Mouse (Mus musculus): ENCODE measurements around the gene Slc17a7. TPM values are rescaled to one million over a fixed set of nuclear protein-coding genes. Genes with fewer than 3 reads are reported as not detected.
"Not testable (repeated sequence)": the region's sequence is repeated elsewhere in the genome, so short reads cannot be mapped to it uniquely, and the experiment has no call there.

The Slc17a7 gene
- polyA plus RNA-seq, 1 experiment = 34.1 TPM

DNA sequence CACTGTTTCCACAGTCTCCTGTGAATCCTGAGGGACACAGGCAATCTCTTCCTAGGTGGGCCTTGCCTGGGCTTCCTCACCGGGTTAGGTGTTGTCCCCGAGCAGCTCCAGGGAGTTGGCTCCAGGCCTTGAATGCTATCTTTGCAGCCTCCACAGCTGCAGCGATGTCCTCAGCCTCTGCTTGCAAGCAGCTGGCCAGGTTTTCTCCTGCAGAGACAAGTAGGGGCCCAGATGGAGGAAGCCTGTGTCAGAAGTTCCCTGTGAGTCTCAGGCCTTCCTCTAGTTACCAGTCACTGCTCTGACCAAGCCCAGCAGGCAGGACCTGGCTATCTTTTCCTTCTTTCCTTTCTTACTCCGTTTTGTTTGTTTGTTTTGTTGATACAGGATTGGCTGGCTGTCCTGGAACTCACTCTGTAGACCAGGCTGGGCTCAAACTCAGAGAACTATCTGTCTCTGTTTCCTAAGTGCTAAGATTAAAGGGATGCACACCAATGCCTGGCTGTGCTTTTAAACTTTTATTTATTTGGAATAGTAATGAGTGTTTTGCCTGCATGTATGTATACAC is 15.1 kb upstream of the Slc17a7 start:
- no peaks in the 10 kb centered on the region for H3K27me3 ChIP-seq (ENCODE audit: control insufficient read depth, insufficient read depth, low read length)
- no peak overlapping the region for H3K4me3 ChIP-seq (ENCODE audit: control insufficient read depth, low read depth, low read length)
- H3K27ac ChIP-seq (ENCODE audit: control insufficient read depth, insufficient read depth, low read depth, low read length) = no peak overlapping the region
- no peaks in the 10 kb centered on the region for H3K4me1 ChIP-seq (ENCODE audit: control insufficient read depth, insufficient read depth, low read length)
- TF ChIP-seq POLR2A (IDR thresholded peaks at IDR 0.05; ENCODE audit: control insufficient read depth, low read depth, low read length) (no peak), CTCF (IDR thresholded peaks at IDR 0.05; ENCODE audit: control insufficient read depth, insufficient read depth, insufficient replicate concordance, low read depth, low read length) (no peak)
- H3K36me3 ChIP-seq (ENCODE audit: control insufficient read depth, insufficient read depth, low read length) = no peaks in the 10 kb centered on the region

DNA sequence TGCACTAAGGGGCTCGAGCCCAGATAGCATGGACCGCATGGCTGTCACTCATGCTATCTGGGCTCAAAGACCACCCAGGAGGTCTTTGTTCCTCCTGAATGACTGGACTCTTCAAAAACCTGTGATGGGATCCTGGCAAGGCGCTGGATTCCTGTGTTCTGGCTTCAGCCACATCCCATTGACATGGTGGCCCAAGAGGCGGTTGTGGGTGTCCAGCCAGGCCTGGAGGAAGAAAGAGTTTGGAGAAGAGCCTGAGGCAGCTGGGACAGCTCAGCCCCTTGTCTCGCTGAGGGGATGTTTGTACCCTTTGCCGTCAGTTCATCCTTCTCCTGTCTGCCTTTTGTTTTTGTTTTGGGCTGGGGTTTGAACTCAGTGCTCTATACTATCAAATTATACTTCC is 14.2 kb upstream of the Slc17a7 start:
- no peak for TF ChIP-seq POLR2A (IDR thresholded peaks at IDR 0.05; ENCODE audit: control insufficient read depth, low read depth, low read length)
- no peak for TF ChIP-seq CTCF (IDR thresholded peaks at IDR 0.05; ENCODE audit: control insufficient read depth, insufficient read depth, insufficient replicate concordance, low read depth, low read length)
- no peak overlapping the region for H3K4me3 ChIP-seq (ENCODE audit: control insufficient read depth, low read depth, low read length)
- H3K27me3 ChIP-seq (ENCODE audit: control insufficient read depth, insufficient read depth, low read length) = no peaks in the 10 kb centered on the region
- H3K4me1 ChIP-seq (ENCODE audit: control insufficient read depth, insufficient read depth, low read length) = no peaks in the 10 kb centered on the region
- H3K36me3 ChIP-seq (ENCODE audit: control insufficient read depth, insufficient read depth, low read length) = no peaks in the 10 kb centered on the region
- no peak overlapping the region for H3K27ac ChIP-seq (ENCODE audit: control insufficient read depth, insufficient read depth, low read depth, low read length)

DNA sequence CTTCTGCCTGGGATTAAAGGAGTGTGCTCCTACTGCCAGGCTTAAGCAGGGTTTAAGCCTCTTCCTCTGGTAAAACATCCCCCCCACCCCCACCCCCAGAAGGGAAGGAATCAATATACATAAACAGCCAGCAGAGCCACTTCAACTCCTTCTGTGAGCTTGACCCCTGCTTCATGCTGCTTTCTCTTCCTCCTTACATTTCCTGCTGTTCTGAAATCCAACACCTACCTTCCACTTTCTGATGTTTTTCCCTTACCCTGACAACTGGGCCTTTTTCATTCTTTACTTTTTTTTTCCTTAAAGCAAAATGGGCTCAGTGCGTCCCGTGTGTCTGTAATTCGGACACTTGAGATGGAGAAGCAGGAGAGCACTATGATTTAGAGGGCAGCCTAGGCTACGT is 13.4 kb upstream of the Slc17a7 start:
- Histone ChIP-seq H3K27ac (ENCODE audit: control insufficient read depth, insufficient read depth, low read depth, low read length) (no peak overlapping the region; the same call in 1 of the 2 replicates), H3K4me3 (ENCODE audit: control insufficient read depth, low read depth, low read length) (no peak overlapping the region), H3K36me3 (ENCODE audit: control insufficient read depth, insufficient read depth, low read length) (no peaks in the 10 kb centered on the region), H3K27me3 (ENCODE audit: control insufficient read depth, insufficient read depth, low read length) (no peaks in the 10 kb centered on the region), H3K4me1 (ENCODE audit: control insufficient read depth, insufficient read depth, low read length) (peaks cover 2% of the 10 kb centered on the region; the same call in 1 of the 2 replicates)
- no peak for TF ChIP-seq POLR2A (IDR thresholded peaks at IDR 0.05; ENCODE audit: control insufficient read depth, low read depth, low read length)
- no peak for TF ChIP-seq CTCF (IDR thresholded peaks at IDR 0.05; ENCODE audit: control insufficient read depth, insufficient read depth, insufficient replicate concordance, low read depth, low read length)

DNA sequence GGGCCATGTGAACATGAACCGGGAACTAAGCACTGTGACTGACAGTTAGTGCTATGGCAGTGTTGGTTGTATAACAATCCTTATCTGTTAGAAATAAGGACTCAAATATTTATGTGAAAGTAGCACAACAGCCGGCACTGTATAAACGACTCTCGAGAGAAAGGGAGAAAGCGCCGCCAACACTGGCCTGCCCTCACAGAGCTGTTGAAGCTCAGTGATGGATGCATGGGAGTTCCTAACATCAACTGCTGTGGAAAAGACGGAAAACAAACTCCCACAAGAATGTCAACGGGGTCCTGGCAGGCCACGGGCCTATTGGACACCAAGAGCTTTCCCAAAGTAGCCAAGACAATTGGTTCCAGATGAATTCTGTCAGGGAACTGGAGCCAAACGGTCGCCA is 12.4 kb upstream of the Slc17a7 start:
- TF ChIP-seq POLR2A (IDR thresholded peaks at IDR 0.05; ENCODE audit: control insufficient read depth, low read depth, low read length) (no peak), CTCF (IDR thresholded peaks at IDR 0.05; ENCODE audit: control insufficient read depth, insufficient read depth, insufficient replicate concordance, low read depth, low read length) (no peak)
- Histone ChIP-seq H3K27me3 (ENCODE audit: control insufficient read depth, insufficient read depth, low read length) (no peaks in the 10 kb centered on the region), H3K4me1 (ENCODE audit: control insufficient read depth, insufficient read depth, low read length) (peaks cover 4% of the 10 kb centered on the region; the same call in 1 of the 2 replicates), H3K27ac (ENCODE audit: control insufficient read depth, insufficient read depth, low read depth, low read length) (no peak overlapping the region), H3K4me3 (ENCODE audit: control insufficient read depth, low read depth, low read length) (no peak overlapping the region), H3K36me3 (ENCODE audit: control insufficient read depth, insufficient read depth, low read length) (peaks cover 2% of the 10 kb centered on the region; the same call in 1 of the 2 replicates)

DNA sequence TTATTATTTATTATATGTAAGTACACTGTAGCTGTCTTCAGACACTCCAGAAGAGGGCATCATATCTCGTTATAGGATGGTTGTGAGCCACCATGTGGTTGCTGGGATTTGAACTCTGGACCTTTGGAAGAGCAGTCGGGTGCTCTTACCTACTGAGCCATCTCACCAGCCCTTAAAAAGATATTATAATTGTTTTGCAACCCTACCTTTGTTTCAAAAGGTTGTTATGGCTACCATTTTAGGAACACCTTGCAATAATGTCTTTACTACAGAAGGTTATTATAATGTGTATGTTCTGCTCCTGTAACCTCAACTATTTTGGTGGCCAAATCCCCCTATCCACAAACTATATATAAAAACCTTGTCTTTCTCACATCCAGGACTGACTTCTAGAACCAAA is 10.7 kb upstream of the Slc17a7 start:
- not testable (repeated sequence) for H3K4me1 ChIP-seq (ENCODE audit: control insufficient read depth, insufficient read depth, low read length); H3K27ac ChIP-seq (ENCODE audit: control insufficient read depth, insufficient read depth, low read depth, low read length); H3K4me3 ChIP-seq (ENCODE audit: control insufficient read depth, low read depth, low read length); H3K36me3 ChIP-seq (ENCODE audit: control insufficient read depth, insufficient read depth, low read length); H3K27me3 ChIP-seq (ENCODE audit: control insufficient read depth, insufficient read depth, low read length)

DNA sequence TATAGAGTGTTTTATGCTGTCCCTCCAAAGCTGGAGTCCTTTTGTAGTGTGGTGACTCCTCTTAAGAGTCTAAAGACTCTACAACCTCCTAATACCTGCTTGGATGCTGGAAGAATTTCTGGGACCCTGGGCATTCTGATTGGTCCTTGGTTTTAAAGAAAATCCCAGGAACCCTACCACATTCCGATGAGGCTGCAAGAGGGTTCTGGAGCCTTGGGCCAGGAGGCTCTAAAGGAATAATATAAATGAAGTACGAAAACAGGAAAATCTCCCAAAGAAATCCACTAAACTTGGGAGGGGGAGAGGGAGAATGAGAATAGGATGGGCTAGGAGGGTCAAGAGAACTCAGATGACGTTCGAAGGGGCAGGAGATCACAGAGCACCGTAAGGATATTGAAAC is 10.2 kb upstream of the Slc17a7 start:
- peaks cover 4% of the 10 kb centered on the region; the same call in 1 of the 2 replicates for H3K4me1 ChIP-seq (ENCODE audit: control insufficient read depth, insufficient read depth, low read length)
- peak overlapping the region; percentile 100 for H3K4me3 ChIP-seq (ENCODE audit: control insufficient read depth, low read depth, low read length)
- no peak for TF ChIP-seq CTCF (IDR thresholded peaks at IDR 0.05; ENCODE audit: control insufficient read depth, insufficient read depth, insufficient replicate concordance, low read depth, low read length)
- no peak for TF ChIP-seq POLR2A (IDR thresholded peaks at IDR 0.05; ENCODE audit: control insufficient read depth, low read depth, low read length)
- no peaks in the 10 kb centered on the region for H3K27me3 ChIP-seq (ENCODE audit: control insufficient read depth, insufficient read depth, low read length)
- peak overlapping the region; percentile 97 for H3K27ac ChIP-seq (ENCODE audit: control insufficient read depth, insufficient read depth, low read depth, low read length)
- peaks cover 4% of the 10 kb centered on the region; the same call in 1 of the 2 replicates for H3K36me3 ChIP-seq (ENCODE audit: control insufficient read depth, insufficient read depth, low read length)

DNA sequence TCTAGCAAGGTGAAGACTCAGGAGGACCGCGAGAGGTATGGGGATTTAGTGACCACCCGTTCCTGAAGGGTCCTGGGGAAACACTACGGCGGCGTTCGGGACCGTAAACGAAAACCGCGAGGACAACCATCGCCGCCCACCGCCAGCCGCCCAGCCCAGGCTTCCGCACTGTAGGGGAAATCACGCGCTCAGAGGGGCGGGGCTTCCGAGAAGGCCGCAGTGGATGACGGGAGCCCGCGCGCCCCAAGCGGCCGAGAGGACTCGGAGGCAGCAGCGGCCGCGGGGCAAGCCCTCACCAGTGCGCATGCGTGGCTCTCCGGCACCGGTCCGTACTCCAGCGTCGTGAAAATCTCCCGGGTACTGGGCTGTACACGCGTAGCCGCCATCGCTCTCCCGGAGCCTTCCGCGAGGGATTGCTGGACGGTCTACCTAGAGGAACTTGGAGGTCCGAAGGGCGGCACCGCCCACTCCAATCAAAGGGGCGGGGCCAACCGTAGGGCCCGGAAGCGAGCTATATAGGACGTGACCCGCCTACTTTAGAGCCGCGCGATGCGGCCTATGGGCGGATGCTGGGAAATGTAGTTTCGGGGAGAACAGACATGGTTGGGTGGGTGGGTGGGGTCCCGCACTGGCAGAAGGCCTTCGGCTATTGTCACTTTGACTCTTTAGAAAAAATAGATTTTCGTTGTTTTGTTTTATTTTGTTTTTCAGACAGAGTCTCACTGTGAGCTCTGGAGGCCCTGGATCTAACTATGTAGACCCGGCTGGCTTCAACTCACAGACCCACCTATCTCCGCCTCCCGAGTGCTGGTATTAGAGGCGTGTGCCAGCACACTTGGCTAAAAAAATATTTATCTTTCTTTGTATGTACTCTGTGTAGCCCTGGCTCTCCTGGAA is 9.4 kb upstream of the Slc17a7 start, which contains the start of the genes Pih1d1 and Aldh16a1:
Pih1d1 (plus strand) TSS at position 208 of the 897 bp plus-strand sequence.
Aldh16a1 (minus strand) TSS at position 489 of the 897 bp plus-strand sequence.
- peak within 1 kb of the TSS; percentile 100 for H3K27ac ChIP-seq (ENCODE audit: control insufficient read depth, insufficient read depth, low read depth, low read length)
- peaks cover 4% of the 10 kb centered on the region; the same call in 1 of the 2 replicates for H3K4me1 ChIP-seq (ENCODE audit: control insufficient read depth, insufficient read depth, low read length)
- peaks cover 5% of the 10 kb centered on the region; the same call in 1 of the 2 replicates for H3K36me3 ChIP-seq (ENCODE audit: control insufficient read depth, insufficient read depth, low read length)
- TF ChIP-seq CTCF (IDR thresholded peaks at IDR 0.05; ENCODE audit: control insufficient read depth, insufficient read depth, insufficient replicate concordance, low read depth, low read length) (peak; percentile 33; the same call in 1 of the 2 replicates), POLR2A (IDR thresholded peaks at IDR 0.05; ENCODE audit: control insufficient read depth, low read depth, low read length) (peak; percentile 90)
- H3K27me3 ChIP-seq (ENCODE audit: control insufficient read depth, insufficient read depth, low read length) = no peaks in the 10 kb centered on the region
- peak within 1 kb of the TSS; percentile 100 for H3K4me3 ChIP-seq (ENCODE audit: control insufficient read depth, low read depth, low read length)

All from testis, adult 2 months (tissue).